Mouse (Mus musculus) heart, adult 2 months (tissue): ENCODE results near the gene Sephs1.

Source experiments
- CTCF ChIP-seq: fragments of 200-600 bp; IDR thresholded peaks from 2 replicates; pipeline ENCODE4 v1.8.1; 2022; ENCODE audit warnings: antibody characterized with exemption, mild to moderate bottlenecking, moderate library complexity
- POLR2A ChIP-seq: fragments of 200-500 bp; IDR thresholded peaks from 2 replicates; pipeline ENCODE4 v1.6.1; 2011; ENCODE audit warnings: mild to moderate bottlenecking, low read depth, low read length, control low read depth; ENCODE audit not compliant: insufficient read depth

GRCm38 (mm10) chr2:4883009-4883704 lies 1.8 kb downstream of the Sephs1 start:
- TF ChIP-seq POLR2A (no peak), CTCF (no peak)
